Mouse (Mus musculus) kidney, embryonic 15.5 days (tissue): ENCODE data around the gene Atf5. TPM values are rescaled to one million over a fixed set of nuclear protein-coding genes. Genes with fewer than 3 reads are reported as not detected.

ENCODE experiments used
- ATAC-seq: fragments of 200-750 bp; cut with Nextera tagmentation; replicated peaks from 2 replicates; pipeline ENCODE4 v1.8.0; 2017; ENCODE audit warnings: moderate TSS enrichment; ENCODE audit not compliant: low FRiP score
- H3K27ac ChIP-seq: fragments of 300-500 bp; sonication (generic); 2 replicates; pipeline ENCODE4 v1.5.1; 2015; ENCODE audit warnings: mild to moderate bottlenecking, inconsistent platforms
- H3K27me3 ChIP-seq: fragments of 300-500 bp; sonication (generic); 2 replicates; pipeline ENCODE4 v1.6.1; 2015; ENCODE audit warnings: inconsistent platforms
- H3K36me3 ChIP-seq: fragments of 300-500 bp; sonication (generic); 2 replicates; pipeline ENCODE4 v1.6.1; 2015; ENCODE audit warnings: inconsistent platforms
- H3K4me1 ChIP-seq: fragments of 300-500 bp; sonication (generic); 2 replicates; pipeline ENCODE4 v1.6.1; 2015; ENCODE audit warnings: inconsistent platforms
- H3K4me2 ChIP-seq: fragments of 300-500 bp; sonication (generic); 2 replicates; pipeline ENCODE4 v1.6.1; 2015; ENCODE audit warnings: moderate library complexity, mild to moderate bottlenecking, inconsistent platforms
- H3K4me3 ChIP-seq: fragments of 300-500 bp; sonication (generic); replicated peaks from 2 replicates; pipeline ENCODE4 v1.5.1; 2015; ENCODE audit warnings: mild to moderate bottlenecking, inconsistent platforms
- H3K9ac ChIP-seq: fragments of 300-500 bp; sonication (generic); 2 replicates; pipeline ENCODE4 v1.6.1; 2015; ENCODE audit warnings: mild to moderate bottlenecking, inconsistent platforms
- H3K9me3 ChIP-seq: fragments of 300-500 bp; sonication (generic); replicated peaks from 2 replicates; pipeline ENCODE4 v1.6.1; 2016; ENCODE audit warnings: inconsistent platforms
- WGBS: fragments of 180-500 bp; shearing (Covaris S2); methylation state at CpG from one replicate; pipeline ENCODE4 v1.1.7; 2015; ENCODE audit warnings: mixed read lengths; 5-methylcytosine and 5-hydroxymethylcytosine counted together
- polyA plus RNA-seq: library from polyadenylated mRNA; unstranded; fragments of >200 nt; fragmentation: Nextera tagmentation; extraction: Ambion mirVana; gene quantifications from 2 replicates; pipeline ENCODE4 v1.2.1, GENCODE M21; 2015

Atf5 gene
- polyA plus RNA-seq, 1 experiment from 2014 or later, result 4.2 TPM

DNA sequence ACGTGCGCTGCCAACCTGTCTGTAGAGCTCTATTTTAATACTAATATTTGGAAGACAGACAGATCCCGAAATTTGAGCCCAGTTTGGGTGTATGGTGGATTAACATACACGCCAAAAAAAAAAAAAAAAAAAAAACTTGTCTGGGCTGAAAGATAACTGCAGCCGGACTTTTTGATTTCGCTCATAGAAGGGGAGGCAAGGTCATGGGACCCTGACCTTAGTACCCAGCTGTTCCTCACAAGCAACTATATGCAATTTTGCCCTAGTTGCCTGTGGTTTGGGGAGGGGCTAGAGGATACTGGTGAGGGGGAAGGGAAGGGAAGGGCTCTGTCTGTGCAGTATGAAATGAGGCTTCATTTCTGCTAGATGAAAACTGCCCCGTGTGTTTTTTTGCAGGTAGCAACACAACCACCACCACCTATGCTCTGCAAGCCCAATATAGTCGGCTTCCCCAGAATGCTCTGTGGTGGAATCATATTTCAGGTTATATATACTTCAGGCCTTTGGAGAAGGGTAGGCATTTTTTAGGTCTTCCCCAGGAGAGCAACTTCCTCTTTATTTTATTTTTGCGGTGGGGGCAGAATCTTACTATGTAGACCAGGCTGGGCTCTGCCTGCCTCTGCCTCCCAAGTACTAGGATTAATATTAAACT is 39.9 kb upstream of the Atf5 start:
- no peak for ATAC-seq
- peaks cover 73% of the 10 kb centered on the region for H3K4me1 ChIP-seq
- 64% methylated on average over 9 of the region's 9 CpGs for WGBS
- H3K9ac ChIP-seq, result peak overlapping the region; percentile 70
- H3K4me2 ChIP-seq, result peak overlapping the region; percentile 81
- peak overlapping the region; percentile 65 for H3K4me3 ChIP-seq
- H3K36me3 ChIP-seq, result peaks cover 32% of the 10 kb centered on the region
- peak overlapping the region; percentile 92 for H3K27ac ChIP-seq
- H3K9me3 ChIP-seq, result no peaks in the 10 kb centered on the region
- H3K27me3 ChIP-seq, result no peaks in the 10 kb centered on the region

GRCm38 (mm10) chr7:44855036-44855435 is 38.6 kb upstream of the Atf5 start:
- H3K4me3 ChIP-seq, result peak overlapping the region; percentile 58
- H3K4me2 ChIP-seq, result peak overlapping the region; percentile 96
- peak overlapping the region; percentile 63 for H3K9ac ChIP-seq
- peak overlapping the region; percentile 99 for H3K27ac ChIP-seq
- 27% methylated on average over 10 of the region's 10 CpGs for WGBS
- no peak for ATAC-seq
- H3K4me1 ChIP-seq, result peaks cover 73% of the 10 kb centered on the region
- no peaks in the 10 kb centered on the region for H3K9me3 ChIP-seq
- H3K27me3 ChIP-seq, result no peaks in the 10 kb centered on the region
- H3K36me3 ChIP-seq, result peaks cover 32% of the 10 kb centered on the region

DNA sequence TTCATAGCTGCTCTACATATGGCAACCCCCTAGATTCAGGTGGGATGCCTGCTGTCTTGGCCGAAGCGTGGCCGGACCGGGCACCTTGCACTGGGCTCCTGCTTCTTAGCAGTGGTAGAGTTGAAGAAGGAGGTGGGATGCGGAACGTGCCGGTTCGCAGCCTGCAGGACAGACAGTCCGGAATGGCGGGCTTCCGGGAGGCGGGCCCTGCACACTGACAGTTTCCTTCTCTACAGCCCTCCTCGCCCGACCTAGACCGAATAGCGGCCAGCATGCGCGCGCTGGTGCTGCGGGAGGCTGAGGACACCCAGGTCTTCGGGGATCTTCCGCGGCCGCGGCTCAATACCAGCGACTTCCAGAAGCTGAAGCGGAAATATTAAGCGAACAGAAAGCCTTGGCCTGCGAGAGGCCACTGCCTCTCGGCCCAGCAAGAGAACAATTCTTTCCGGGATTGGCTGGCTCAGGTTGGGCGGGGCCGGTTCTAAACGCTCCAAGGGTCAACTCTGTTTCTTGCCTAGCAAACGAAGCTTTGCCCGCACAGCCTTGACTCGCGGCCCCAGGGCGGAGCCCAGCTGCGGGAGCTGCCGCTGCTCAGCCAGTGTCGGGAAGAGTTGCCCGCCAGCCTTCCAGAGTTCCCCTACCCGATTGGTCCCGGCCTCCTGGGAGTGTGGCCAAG is 38.0 kb upstream of the Atf5 start:
- no peaks in the 10 kb centered on the region for H3K9me3 ChIP-seq
- no peaks in the 10 kb centered on the region for H3K27me3 ChIP-seq
- peaks cover 73% of the 10 kb centered on the region for H3K4me1 ChIP-seq
- H3K27ac ChIP-seq, result peak overlapping the region; percentile 99
- peak overlapping the region; percentile 58 for H3K4me3 ChIP-seq
- H3K9ac ChIP-seq, result peak overlapping the region; percentile 63
- peak; percentile 57 for ATAC-seq
- H3K36me3 ChIP-seq, result peaks cover 26% of the 10 kb centered on the region
- WGBS, result 2% methylated on average over 45 of the region's 45 CpGs
- peak overlapping the region; percentile 96 for H3K4me2 ChIP-seq

DNA sequence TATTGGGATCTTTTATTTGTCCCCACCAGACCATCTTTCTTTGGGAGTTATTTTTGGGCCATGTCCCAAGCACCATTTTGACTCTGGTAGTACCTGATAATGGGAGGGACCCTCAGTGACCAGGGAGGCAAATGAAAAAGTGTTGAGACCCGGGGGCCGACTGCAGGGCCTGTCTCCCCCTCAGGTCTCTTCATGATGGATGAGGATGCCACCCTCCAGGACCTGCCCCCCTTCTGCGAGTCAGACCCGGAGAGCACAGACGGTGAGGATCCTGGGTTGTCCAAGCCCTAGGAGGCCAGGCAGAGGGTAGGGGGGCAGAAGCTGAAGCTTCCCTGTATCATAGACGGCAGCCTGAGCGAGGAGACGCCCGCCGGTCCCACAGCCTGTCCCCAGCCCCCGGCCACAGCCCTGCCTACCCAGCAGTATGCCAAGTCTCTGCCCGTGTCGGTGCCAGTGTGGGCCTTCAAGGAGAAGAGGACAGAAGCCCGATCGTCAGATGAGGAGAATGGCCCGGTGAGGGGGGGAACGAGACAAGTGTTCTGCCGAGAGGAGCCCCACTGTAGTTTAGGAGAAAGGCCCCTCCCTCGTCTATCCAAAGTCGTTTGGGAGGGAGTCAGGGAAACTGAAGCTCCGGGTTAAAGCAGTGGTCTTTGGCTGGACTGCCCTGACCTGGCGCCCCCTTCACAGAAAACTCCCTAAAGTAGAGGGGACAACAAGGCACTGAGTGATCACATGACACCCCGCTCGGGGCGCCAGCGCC is 37.3 kb upstream of the Atf5 start:
- no peaks in the 10 kb centered on the region for H3K27me3 ChIP-seq
- ATAC-seq, result no peak; the same call in 1 of the 2 replicates
- peaks cover 73% of the 10 kb centered on the region for H3K4me1 ChIP-seq
- 23% methylated on average over 26 of the region's 26 CpGs for WGBS
- peaks cover 21% of the 10 kb centered on the region for H3K36me3 ChIP-seq
- peak overlapping the region; percentile 58 for H3K4me3 ChIP-seq
- H3K27ac ChIP-seq, result peak overlapping the region; percentile 99
- peak overlapping the region; percentile 63 for H3K9ac ChIP-seq
- H3K9me3 ChIP-seq, result no peaks in the 10 kb centered on the region
- H3K4me2 ChIP-seq, result peak overlapping the region; percentile 96

- Histone ChIP-seq H3K9ac (peak overlapping the region; percentile 63; the same call in 1 of the 2 replicates), H3K9me3 (no peaks in the 10 kb centered on the region), H3K4me1 (peaks cover 68% of the 10 kb centered on the region), H3K4me2 (no peak overlapping the region), H3K36me3 (peaks cover 19% of the 10 kb centered on the region), H3K27ac (no peak overlapping the region), H3K27me3 (no peaks in the 10 kb centered on the region), H3K4me3 (peak overlapping the region; percentile 58)
- 93% methylated on average over 2 of the region's 2 CpGs for WGBS
- ATAC-seq, result no peak
These were observed 36.6 kb upstream of the Atf5 start for GRCm38 (mm10) chr7:44853065-44853464.

DNA sequence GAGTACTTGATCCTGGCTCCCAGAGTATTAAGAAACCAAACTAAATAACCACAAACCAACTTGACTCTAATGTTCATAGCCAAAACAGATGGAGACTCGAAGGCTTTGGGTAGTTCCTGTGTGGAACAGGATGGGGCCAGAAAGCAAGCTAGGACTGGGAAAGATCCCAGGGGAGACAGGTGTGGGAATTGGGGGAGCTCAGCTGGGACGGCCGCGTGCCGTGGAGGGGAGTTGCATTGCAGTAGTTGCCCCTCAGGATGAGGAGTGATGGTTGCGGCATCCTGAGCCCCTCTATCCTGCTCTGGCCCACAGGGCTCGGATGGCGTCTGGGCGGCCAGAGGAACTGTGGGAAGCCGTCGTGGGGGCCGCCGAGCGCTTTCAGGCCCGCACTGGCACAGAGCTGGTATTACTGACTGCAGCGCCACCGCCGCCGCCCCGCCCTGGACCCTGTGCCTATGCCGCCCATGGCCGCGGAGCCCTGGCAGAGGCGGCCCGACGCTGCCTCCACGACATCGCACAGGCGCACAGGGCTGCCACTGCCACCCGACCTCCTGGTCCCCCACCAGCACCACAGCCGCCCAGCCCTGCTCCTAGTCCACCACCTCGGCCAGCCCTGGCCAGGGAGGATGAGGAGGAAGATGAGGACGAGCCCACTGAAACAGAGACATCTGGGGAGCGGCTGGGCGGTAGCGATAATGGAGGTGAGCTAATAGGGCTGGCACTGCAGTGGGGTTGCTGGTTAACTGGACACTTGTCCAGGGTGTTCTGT is 36.0 kb upstream of the Atf5 start:
- no peak overlapping the region for H3K9ac ChIP-seq
- H3K27ac ChIP-seq, result no peak overlapping the region
- no peaks in the 10 kb centered on the region for H3K27me3 ChIP-seq
- peaks cover 19% of the 10 kb centered on the region for H3K36me3 ChIP-seq
- H3K4me2 ChIP-seq, result 0 out of 2 replicates have a peak overlapping the region, but pooled peaks have one; percentile 13
- no peak for ATAC-seq
- WGBS, result 86% methylated on average over 36 of the region's 36 CpGs
- H3K4me1 ChIP-seq, result peaks cover 68% of the 10 kb centered on the region
- H3K4me3 ChIP-seq, result no peak overlapping the region
- H3K9me3 ChIP-seq, result no peaks in the 10 kb centered on the region

DNA sequence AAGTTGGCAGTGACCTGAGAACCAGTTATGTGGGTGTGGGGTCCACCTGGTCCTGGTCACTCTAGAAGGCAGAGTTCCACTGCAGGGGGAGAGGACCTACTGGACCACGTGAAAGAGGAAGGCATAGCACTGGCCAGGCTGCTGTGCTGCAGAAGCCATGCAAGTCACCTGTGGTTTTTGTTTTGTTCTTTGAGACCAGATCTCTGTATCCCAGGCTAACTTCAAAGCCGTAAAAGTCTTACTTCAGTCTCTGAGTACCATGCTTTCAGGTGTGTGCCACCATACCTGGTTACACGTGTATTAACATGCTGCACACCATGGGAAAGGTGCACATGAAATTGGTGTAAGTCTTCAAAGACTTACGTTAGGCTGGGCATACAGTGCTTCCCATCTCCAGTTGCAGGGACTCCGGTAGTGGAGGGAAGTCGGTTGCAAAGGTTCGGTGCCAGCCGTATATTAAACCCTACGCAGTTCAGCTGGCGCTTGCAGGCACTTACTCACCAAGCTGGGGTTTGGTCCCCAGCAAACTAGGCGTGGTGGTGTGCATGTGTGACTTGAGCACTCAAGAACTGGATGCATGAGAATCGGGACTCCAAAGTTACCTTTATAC is 35.3 kb upstream of the Atf5 start:
- WGBS, result 91% methylated on average over 12 of the region's 12 CpGs
- Histone ChIP-seq H3K27me3 (no peaks in the 10 kb centered on the region), H3K9ac (peak overlapping the region; percentile 77), H3K4me3 (0 out of 2 replicates have a peak overlapping the region, but pooled peaks have one; percentile 79), H3K4me1 (peaks cover 71% of the 10 kb centered on the region), H3K36me3 (peaks cover 22% of the 10 kb centered on the region), H3K27ac (no peak overlapping the region; the same call in 1 of the 2 replicates), H3K9me3 (no peaks in the 10 kb centered on the region), H3K4me2 (0 out of 2 replicates have a peak overlapping the region, but pooled peaks have one; percentile 78)
- no peak for ATAC-seq

- no peaks in the 10 kb centered on the region for H3K9me3 ChIP-seq
- ATAC-seq, result no peak
- no peaks in the 10 kb centered on the region for H3K27me3 ChIP-seq
- 75% methylated on average over 8 of the region's 8 CpGs for WGBS
- peak overlapping the region; percentile 98 for H3K27ac ChIP-seq
- H3K4me2 ChIP-seq, result peak overlapping the region; percentile 78
- peaks cover 65% of the 10 kb centered on the region for H3K4me1 ChIP-seq
- H3K9ac ChIP-seq, result peak overlapping the region; percentile 77
- H3K4me3 ChIP-seq, result peak overlapping the region; percentile 79
- H3K36me3 ChIP-seq, result peaks cover 29% of the 10 kb centered on the region
These were observed 34.5 kb upstream of the Atf5 start for GRCm38 (mm10) chr7:44850789-44851624.

- peak; percentile 44 for ATAC-seq
- peak overlapping the region; percentile 78 for H3K4me2 ChIP-seq
- no peaks in the 10 kb centered on the region for H3K27me3 ChIP-seq
- WGBS, result under 1% methylated on average over 33 of the region's 33 CpGs
- H3K9ac ChIP-seq, result peak overlapping the region; percentile 77
- peak overlapping the region; percentile 79 for H3K4me3 ChIP-seq
- no peaks in the 10 kb centered on the region for H3K9me3 ChIP-seq
- H3K27ac ChIP-seq, result peak overlapping the region; percentile 98
- peaks cover 38% of the 10 kb centered on the region for H3K36me3 ChIP-seq
- peaks cover 56% of the 10 kb centered on the region for H3K4me1 ChIP-seq
These were observed 33.7 kb upstream of the Atf5 start for GRCm38 (mm10) chr7:44850146-44850545.

- H3K4me2 ChIP-seq, result peak overlapping the region; percentile 78
- H3K4me3 ChIP-seq, result peak overlapping the region; percentile 79
- peaks cover 50% of the 10 kb centered on the region for H3K4me1 ChIP-seq
- peak overlapping the region; percentile 77 for H3K9ac ChIP-seq
- H3K27ac ChIP-seq, result peak overlapping the region; percentile 98
- H3K36me3 ChIP-seq, result peaks cover 44% of the 10 kb centered on the region
- no peaks in the 10 kb centered on the region for H3K27me3 ChIP-seq
- ATAC-seq, result peak; percentile 56
- no peaks in the 10 kb centered on the region for H3K9me3 ChIP-seq
- WGBS, result under 1% methylated on average over 41 of the region's 41 CpGs
These were observed 33.1 kb upstream of the Atf5 start for GRCm38 (mm10) chr7:44849416-44850111.
